8 mouse cellular contexts compared by ENCODE assay signal in genomic region chr14:34674229-34674791, GRCm38 (mm10). TPM values are rescaled to one million over a fixed set of nuclear protein-coding genes. Genes with fewer than 3 reads are reported as not detected.
DNase-seq lines count a peak whose midpoint lies in the region; ATAC-seq and TF ChIP-seq lines count a peak whose summit lies in the region.

No protein-coding gene starts in this region.

- no peak for TF ChIP-seq CTCF in brain, embryonic 14.5 days (IDR thresholded peaks at IDR 0.05; ENCODE audit: borderline replicate concordance, extremely low read depth, insufficient read depth, insufficient read length)

- H3K4me3 ChIP-seq in ES-E14 (ENCODE audit: insufficient read depth in 1 of 2, low read depth in 1 of 2, low read length in 2 of 2, poor library complexity in 1 of 2, severe bottlenecking in 1 of 2), result peak overlapping the region; percentile 89 to 100

- no peak for TF ChIP-seq POLR2A in brain, embryonic 14.5 days (IDR thresholded peaks at IDR 0.05; ENCODE audit: borderline replicate concordance, extremely low read depth, insufficient read depth, insufficient read length, poor library complexity, severe bottlenecking)

- H3K27ac ChIP-seq in ES-E14 (ENCODE audit: insufficient read depth, low read depth, low read length, poor library complexity, severe bottlenecking), result peak overlapping the region; percentile 74

- in situ Hi-C loops in ES-E14 (cut with MboI; ENCODE audit: low sequenced_read_pairs in 2 of 2, unreplicated experiment in 2 of 2), result no loop called here

- H3K36me3 ChIP-seq in ES-E14 (ENCODE audit: control insufficient read depth, insufficient read depth, low read length, poor library complexity, severe bottlenecking), result peaks cover 2% of the 10 kb centered on the region; the same call in 1 of the 2 replicates

- H3K9ac ChIP-seq in ES-E14 (ENCODE audit: insufficient read depth, low read depth, low read length, poor library complexity, severe bottlenecking), result peak overlapping the region; percentile 91

- H3K4me1 ChIP-seq in ES-E14 (ENCODE audit: control insufficient read depth in 2 of 2, insufficient read depth in 2 of 2, low read length in 2 of 2, poor library complexity in 1 of 2), result peaks cover 6 to 16% of the 10 kb centered on the region in 2 experiments

- intact Hi-C loops in heart, postnatal 10 days (cut with DNase I), result no loop called here

- DNase-seq in ES-E14 (ENCODE audit: low read depth, low spot score), result no peak
- DNase-seq in brain, embryonic 14.5 days (ENCODE audit: low read depth), result peak; percentile 31
- peak; percentile 63 to 67 for DNase-seq in heart, postnatal 10 days
- DNase-seq in layer of hippocampus, postnatal 10 days (ENCODE audit: low spot score in 2 of 2), result peak; percentile 45 to 57
- DNase-seq in lung, postnatal 36 days, result peak; percentile 57
- DNase-seq in right cerebral cortex, postnatal 25 days, result peak; percentile 44
- DNase-seq in urinary bladder, postnatal 4 days (ENCODE audit: low spot score in 2 of 2), result peak; percentile 36 to 63

- ATAC-seq in erythroid progenitor cell, adult 5-6 weeks (replicated peaks; ENCODE audit: low FRiP score, poor library complexity, severe bottlenecking), result peak; percentile 55

- no peaks in the 10 kb centered on the region for H3K9me3 ChIP-seq in ES-E14 (ENCODE audit: control insufficient read depth, insufficient read depth, low read depth, low read length)

TF ChIP-seq in ES-E14, 5 proteins besides CTCF, POLR2A, EP300 and RAD21:
- TF ChIP-seq MAFK (IDR thresholded peaks at IDR 0.05; ENCODE audit: insufficient read depth, low read depth, low read length), result no peak
- TF ChIP-seq HCFC1 (IDR thresholded peaks at IDR 0.05; ENCODE audit: borderline replicate concordance, insufficient read depth, low read length), result no peak
- TF ChIP-seq CHD2 (IDR thresholded peaks at IDR 0.05; ENCODE audit: low read depth, low read length), result no peak
- no peak for TF ChIP-seq ZC3H11A (IDR thresholded peaks at IDR 0.05; ENCODE audit: borderline replicate concordance, low read depth, low read length)

RNA-seq across cellular contexts. Expression of gene Wapl, which starts 0.6 kb away (rescaled TPM):
- total RNA-seq in ES-E14 (2012; rRNA removed), result 82.9 and 115 TPM in 2 replicates
- 14.6 and 19.9 TPM in 2 replicates for polyA plus RNA-seq in brain, embryonic 14.5 days (2012; rRNA removed)
- total RNA-seq in erythroid progenitor cell, adult 5-6 weeks (2015; ENCODE audit: low replicate concordance), result 159 and 206 TPM in 2 replicates
- total RNA-seq in erythroid progenitor cell, adult 5-6 weeks (2017; ENCODE audit: low replicate concordance), result 289 and 355 TPM in 2 replicates
- 10 to 100 TPM; 42.1 to 43.6 TPM for total RNA-seq in heart, postnatal 10 days (2021)
- 10 to 100 TPM; 42.2 to 43.5 TPM for total RNA-seq in layer of hippocampus, postnatal 10 days (2021)
